Mouse (Mus musculus) ES-E14 (cell line): ENCODE results near the gene Urgcp.

Source experiments
- MAFK ChIP-seq: IDR thresholded peaks from 2 replicates; pipeline ENCODE4 v1.6.1; 2014; ENCODE audit warnings: mild to moderate bottlenecking, low read depth, low read length, inconsistent platforms; ENCODE audit not compliant: insufficient read depth
- ZC3H11A ChIP-seq: IDR thresholded peaks from 2 replicates; pipeline ENCODE4 v1.6.1; 2012; ENCODE audit warnings: low read depth, mild to moderate bottlenecking, inconsistent platforms, low read length, borderline replicate concordance
- ZNF384 ChIP-seq: IDR thresholded peaks from 2 replicates; pipeline ENCODE4 v1.6.1; 2012; ENCODE audit warnings: low read depth, low read length, inconsistent platforms

DNA sequence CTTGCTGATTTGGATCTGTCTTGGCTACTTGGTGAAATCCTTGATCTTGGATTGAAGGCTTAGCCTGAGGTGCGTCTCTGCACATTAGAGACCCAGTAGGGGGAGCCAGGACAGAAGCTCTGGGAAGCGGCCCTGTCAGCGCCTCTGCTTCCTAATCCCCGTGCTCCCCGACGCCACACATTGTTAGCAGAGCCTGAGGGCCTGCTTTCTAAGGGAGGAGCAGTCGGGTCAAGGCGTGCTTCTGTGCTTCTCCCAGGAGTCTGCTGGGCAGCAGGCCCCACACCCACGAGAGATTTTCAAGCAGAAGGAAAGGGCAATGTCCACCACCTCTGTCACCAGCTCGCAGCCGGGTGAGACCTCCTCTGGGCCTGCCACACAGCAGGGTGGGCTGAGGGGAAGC, 35.2 kb upstream of the Urgcp start:
- TF ChIP-seq MAFK (no peak), ZNF384 (no peak), ZC3H11A (no peak)
